In the genomic region with DNA sequence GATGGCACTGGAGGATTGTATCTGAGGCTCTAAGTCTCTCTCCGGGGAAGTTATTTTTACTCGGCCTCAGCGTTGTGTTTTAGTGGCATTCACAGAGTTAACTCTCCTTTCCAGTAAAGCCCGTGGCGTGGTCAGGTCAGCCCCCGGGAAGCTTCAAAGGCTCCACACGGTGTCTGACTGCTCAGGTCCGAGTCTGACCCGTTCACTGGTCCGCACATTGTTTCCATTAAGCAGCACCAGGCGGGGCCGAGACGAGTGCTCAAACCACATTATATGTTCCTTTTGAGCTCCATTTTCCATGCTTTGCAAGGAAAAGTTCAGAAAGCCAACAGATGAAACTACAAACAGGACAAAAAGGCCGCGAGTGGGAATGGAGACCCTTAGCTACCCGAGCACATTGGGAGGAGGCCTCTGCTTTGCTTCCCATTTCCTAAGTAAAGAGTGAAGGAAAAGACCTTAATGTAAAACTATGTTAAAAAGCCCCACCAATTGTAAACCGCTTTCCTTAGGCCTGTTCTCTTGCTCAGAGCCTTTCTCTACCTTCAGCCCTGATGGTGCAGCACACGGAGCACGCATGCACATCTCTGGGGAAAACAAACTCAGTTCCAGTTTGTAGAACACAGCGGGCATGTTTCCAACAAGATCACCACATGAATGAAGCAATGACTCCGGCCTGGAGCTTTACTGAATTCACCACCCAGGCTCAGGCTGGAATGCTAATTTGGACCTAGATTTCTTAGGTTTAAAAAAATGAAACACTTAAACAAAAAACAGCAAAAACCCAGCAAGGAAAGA, we compare ENCODE assay signal across 8 mouse cellular contexts. TPM values are rescaled to one million over a fixed set of nuclear protein-coding genes. Genes with fewer than 3 reads are reported as not detected.
DNase-seq lines count a peak whose midpoint lies in the region; ATAC-seq and TF ChIP-seq lines count a peak whose summit lies in the region.

No protein-coding gene starts in this region.

- DNase-seq in frontal cortex, postnatal 10 days (ENCODE audit: low spot score in 2 of 2): no peak
- peak; percentile 85 for DNase-seq in adipocyte (ENCODE audit: low spot score)
- DNase-seq in forebrain, postnatal 0 days: peak; percentile 58
- DNase-seq in kidney, adult 2 months: peak; percentile 63
- no peak for DNase-seq in midbrain, embryonic 11.5 days (ENCODE audit: low spot score, missing footprints)
- DNase-seq in left cerebral cortex, adult 8-10 months (ENCODE audit: low spot score in 2 of 2): no peak
- no peak for DNase-seq in frontal cortex, postnatal 14 days (ENCODE audit: low spot score in 2 of 2)

- H3K36me3 ChIP-seq in forebrain, postnatal 0 days (ENCODE audit: insufficient read depth): no peaks in the 10 kb centered on the region
- H3K36me3 ChIP-seq in kidney, adult 2 months (ENCODE audit: control insufficient read depth, insufficient read depth, low read length): no peaks in the 10 kb centered on the region; the same call in 1 of the 2 replicates
- H3K36me3 ChIP-seq in midbrain, embryonic 11.5 days (ENCODE audit: control insufficient read depth, insufficient read depth, low read length): no peaks in the 10 kb centered on the region

- H3K9ac ChIP-seq in forebrain, postnatal 0 days: no peak overlapping the region
- H3K9ac ChIP-seq in midbrain, embryonic 11.5 days (ENCODE audit: low read length): no peak overlapping the region

- H3K4me1 ChIP-seq in forebrain, postnatal 0 days (ENCODE audit: insufficient read depth): peaks cover 19% of the 10 kb centered on the region
- H3K4me1 ChIP-seq in kidney, adult 2 months (ENCODE audit: control insufficient read depth, insufficient read depth, low read length): peaks cover 3% of the 10 kb centered on the region; the same call in 1 of the 2 replicates
- H3K4me1 ChIP-seq in midbrain, embryonic 11.5 days (ENCODE audit: control insufficient read depth, insufficient read depth, low read length): peaks cover 19% of the 10 kb centered on the region

- no peak for TF ChIP-seq CTCF in forebrain, postnatal 0 days (IDR thresholded peaks at IDR 0.05; ENCODE audit: low read depth)
- no peak for TF ChIP-seq CTCF in kidney, adult 2 months (conservative IDR thresholded peaks at IDR 0.05; ENCODE audit: insufficient read depth, insufficient read length, low read depth, low read length)

- 29% methylated on average over 21 of the region's 21 CpGs for WGBS in forebrain, postnatal 0 days
- WGBS in kidney, adult 2 months: 47% methylated on average over 21 of the region's 21 CpGs
- 32% methylated on average over 21 of the region's 21 CpGs for WGBS in midbrain, embryonic 11.5 days

- peak overlapping the region; percentile 46 for H3K27ac ChIP-seq in forebrain, postnatal 0 days (ENCODE audit: low read depth, low read length)
- no peak overlapping the region for H3K27ac ChIP-seq in kidney, adult 2 months (ENCODE audit: insufficient read depth, low read depth, low read length)
- H3K27ac ChIP-seq in midbrain, embryonic 11.5 days (ENCODE audit: low read depth, low read length): peak overlapping the region; percentile 25

- no peak for TF ChIP-seq POLR2A in kidney, adult 2 months (IDR thresholded peaks at IDR 0.05; ENCODE audit: low read depth, low read length)

- ATAC-seq in frontal cortex, adult (ENCODE audit: low TSS enrichment): peak; percentile 46; the same call in 1 of the 2 replicates
- ATAC-seq in forebrain, postnatal 0 days: peak; percentile 40; the same call in 1 of the 2 replicates
- ATAC-seq in midbrain, embryonic 11.5 days (ENCODE audit: low FRiP score): 0 out of 2 replicates have a peak, but pooled peaks have one; percentile 28

- no peaks in the 10 kb centered on the region for H3K27me3 ChIP-seq in forebrain, postnatal 0 days (ENCODE audit: insufficient read depth, low read length)
- no peaks in the 10 kb centered on the region for H3K27me3 ChIP-seq in kidney, adult 2 months (replicated peaks; ENCODE audit: control insufficient read depth, insufficient read depth, low read length)
- no peaks in the 10 kb centered on the region for H3K27me3 ChIP-seq in midbrain, embryonic 11.5 days (ENCODE audit: control insufficient read depth, insufficient read depth, low read length)

- H3K4me2 ChIP-seq in forebrain, postnatal 0 days (ENCODE audit: low read depth): peak overlapping the region; percentile 21; the same call in 1 of the 2 replicates
- H3K4me2 ChIP-seq in midbrain, embryonic 11.5 days: no peak overlapping the region

- H3K9me3 ChIP-seq in forebrain, postnatal 0 days (ENCODE audit: low read length): no peaks in the 10 kb centered on the region
- H3K9me3 ChIP-seq in midbrain, embryonic 11.5 days (ENCODE audit: control insufficient read depth, low read length): no peaks in the 10 kb centered on the region

- no peak overlapping the region for H3K4me3 ChIP-seq in forebrain, postnatal 0 days (ENCODE audit: low read depth, low read length)
- no peak overlapping the region for H3K4me3 ChIP-seq in kidney, adult 2 months (ENCODE audit: insufficient read depth, low read depth, low read length)
- no peak overlapping the region for H3K4me3 ChIP-seq in midbrain, embryonic 11.5 days (ENCODE audit: low read depth, low read length)

RNA-seq across cellular contexts. Expression of a gene that starts 42.8 kb away (rescaled TPM):
- total RNA-seq in forebrain, postnatal 0 days (2014; rRNA removed): 10.7 and 14.5 TPM in 2 replicates
- 4.0 and 4.7 TPM in 2 replicates for polyA plus RNA-seq in forebrain, postnatal 0 days (2015; fragmentation: Nextera tagmentation; extraction: Ambion mirVana)
- polyA plus RNA-seq in kidney, adult 2 months (2012; rRNA removed): 39.0 and 40.9 TPM in 2 replicates
- polyA plus RNA-seq in midbrain, embryonic 11.5 days (2014; fragmentation: Nextera tagmentation; extraction: Ambion mirVana): 22.1 and 25.0 TPM in 2 replicates
- total RNA-seq in left cerebral cortex, adult 8-10 months (2022): 10 to 100 TPM; 16.7 to 18.7 (median 18.4) TPM

Comparison
In these comparisons a context has a peak if more than half of its experiments do, and no peak if none do; other contexts are left out.
1. DNase-seq: peak in adipocyte (single experiment), forebrain, postnatal 0 days (single experiment) and kidney, adult 2 months (single experiment); none in frontal cortex, postnatal 10 days (0 of 2), midbrain, embryonic 11.5 days (single experiment), left cerebral cortex, adult 8-10 months (0 of 2) and frontal cortex, postnatal 14 days (0 of 2).
2. Peak in every context shown above with its lines, with median percentiles within 50 percentile points of each other: ATAC-seq.